Mouse (Mus musculus): ENCODE measurements around the gene Prkcb. TPM values are rescaled to one million over a fixed set of nuclear protein-coding genes. Genes with fewer than 3 reads are reported as not detected.

Gene Prkcb
- total and polyA plus RNA-seq, 2 experiments from 2014 or later = 196 to 307 TPM

- WGBS = 94% methylated on average over 5 of the region's 5 CpGs
- Histone ChIP-seq H3K4me3 (ENCODE audit: low read depth, low read length) (no peak overlapping the region), H3K9me3 (ENCODE audit: low read length) (no peaks in the 10 kb centered on the region), H3K9ac (replicated peaks; ENCODE audit: low read length, poor library complexity, severe bottlenecking) (no peak overlapping the region), H3K27me3 (ENCODE audit: insufficient read depth, low read length) (no peaks in the 10 kb centered on the region), H3K4me2 (ENCODE audit: low read depth, low read length, poor library complexity, severe bottlenecking) (no peak overlapping the region), H3K36me3 (ENCODE audit: insufficient read depth, low read length) (no peaks in the 10 kb centered on the region), H3K27ac (ENCODE audit: low read depth, low read length) (no peak overlapping the region), H3K4me1 (ENCODE audit: insufficient read depth, low read length) (no peaks in the 10 kb centered on the region)
- no peak for TF ChIP-seq CTCF (IDR thresholded peaks at IDR 0.05)
- no peak for DNase-seq (ENCODE audit: low spot score)
- ATAC-seq (ENCODE audit: low FRiP score) = no peak
Observed at GRCm38 (mm10) chr7:122633463-122633862, 344.9 kb downstream of the Prkcb start.

- H3K4me3 ChIP-seq (ENCODE audit: low read depth, low read length) = no peak overlapping the region
- 87% methylated on average over 8 of the region's 8 CpGs for WGBS
- H3K4me2 ChIP-seq (ENCODE audit: low read depth, low read length, poor library complexity, severe bottlenecking) = no peak overlapping the region
- H3K27ac ChIP-seq (ENCODE audit: low read depth, low read length) = no peak overlapping the region
- H3K9ac ChIP-seq (replicated peaks; ENCODE audit: low read length, poor library complexity, severe bottlenecking) = no peak overlapping the region
- H3K9me3 ChIP-seq (ENCODE audit: low read length) = no peaks in the 10 kb centered on the region
- no peaks in the 10 kb centered on the region for H3K36me3 ChIP-seq (ENCODE audit: insufficient read depth, low read length)
- H3K27me3 ChIP-seq (ENCODE audit: insufficient read depth, low read length) = no peaks in the 10 kb centered on the region
- no peaks in the 10 kb centered on the region for H3K4me1 ChIP-seq (ENCODE audit: insufficient read depth, low read length)
- TF ChIP-seq CTCF (IDR thresholded peaks at IDR 0.05) = no peak
- DNase-seq (ENCODE audit: low spot score) (no peak), ATAC-seq (ENCODE audit: low FRiP score) (no peak)
Observed at GRCm38 (mm10) chr7:122643676-122644075, 355.1 kb downstream of the Prkcb start.

GRCm38 (mm10) chr7:122649306-122649705 is 360.8 kb downstream of the Prkcb start:
- Histone ChIP-seq H3K27me3 (ENCODE audit: insufficient read depth, low read length) (no peaks in the 10 kb centered on the region), H3K4me2 (ENCODE audit: low read depth, low read length, poor library complexity, severe bottlenecking) (no peak overlapping the region), H3K4me1 (ENCODE audit: insufficient read depth, low read length) (no peaks in the 10 kb centered on the region), H3K4me3 (ENCODE audit: low read depth, low read length) (no peak overlapping the region), H3K9me3 (ENCODE audit: low read length) (no peaks in the 10 kb centered on the region), H3K27ac (ENCODE audit: low read depth, low read length) (no peak overlapping the region), H3K9ac (replicated peaks; ENCODE audit: low read length, poor library complexity, severe bottlenecking) (no peak overlapping the region), H3K36me3 (ENCODE audit: insufficient read depth, low read length) (no peaks in the 10 kb centered on the region)
- 65% methylated on average over 10 of the region's 10 CpGs for WGBS
- no peak for TF ChIP-seq CTCF (IDR thresholded peaks at IDR 0.05)
- DNase-seq (ENCODE audit: low spot score) (no peak), ATAC-seq (ENCODE audit: low FRiP score) (no peak)

GRCm38 (mm10) chr7:122652523-122652922 is 364.0 kb downstream of the Prkcb start:
- no peak overlapping the region for H3K4me2 ChIP-seq (ENCODE audit: low read depth, low read length, poor library complexity, severe bottlenecking)
- no peaks in the 10 kb centered on the region for H3K9me3 ChIP-seq (ENCODE audit: low read length)
- H3K36me3 ChIP-seq (ENCODE audit: insufficient read depth, low read length) = no peaks in the 10 kb centered on the region
- H3K27ac ChIP-seq (ENCODE audit: low read depth, low read length) = no peak overlapping the region
- H3K27me3 ChIP-seq (ENCODE audit: insufficient read depth, low read length) = no peaks in the 10 kb centered on the region
- no peak overlapping the region for H3K9ac ChIP-seq (replicated peaks; ENCODE audit: low read length, poor library complexity, severe bottlenecking)
- TF ChIP-seq CTCF (IDR thresholded peaks at IDR 0.05) = no peak
- H3K4me1 ChIP-seq (ENCODE audit: insufficient read depth, low read length) = no peaks in the 10 kb centered on the region
- DNase-seq (ENCODE audit: low spot score) (no peak), ATAC-seq (ENCODE audit: low FRiP score) (no peak)
- 88% methylated on average over 3 of the region's 3 CpGs for WGBS
- H3K4me3 ChIP-seq (ENCODE audit: low read depth, low read length) = no peak overlapping the region

- Histone ChIP-seq H3K27ac (ENCODE audit: low read depth, low read length) (no peak overlapping the region), H3K4me1 (ENCODE audit: insufficient read depth, low read length) (no peaks in the 10 kb centered on the region), H3K27me3 (ENCODE audit: insufficient read depth, low read length) (no peaks in the 10 kb centered on the region), H3K9me3 (ENCODE audit: low read length) (no peaks in the 10 kb centered on the region), H3K9ac (replicated peaks; ENCODE audit: low read length, poor library complexity, severe bottlenecking) (no peak overlapping the region), H3K4me2 (ENCODE audit: low read depth, low read length, poor library complexity, severe bottlenecking) (no peak overlapping the region), H3K4me3 (ENCODE audit: low read depth, low read length) (no peak overlapping the region), H3K36me3 (ENCODE audit: insufficient read depth, low read length) (no peaks in the 10 kb centered on the region)
- WGBS = 84% methylated on average over 3 of the region's 3 CpGs
- DNase-seq (ENCODE audit: low spot score) (no peak), ATAC-seq (ENCODE audit: low FRiP score) (no peak)
- TF ChIP-seq CTCF (IDR thresholded peaks at IDR 0.05) = no peak
Observed at GRCm38 (mm10) chr7:122656671-122657070, 368.1 kb downstream of the Prkcb start.

- 93% methylated on average over 5 of the region's 5 CpGs for WGBS
- Histone ChIP-seq H3K4me3 (ENCODE audit: low read depth, low read length) (no peak overlapping the region), H3K36me3 (ENCODE audit: insufficient read depth, low read length) (no peaks in the 10 kb centered on the region), H3K4me2 (ENCODE audit: low read depth, low read length, poor library complexity, severe bottlenecking) (no peak overlapping the region), H3K9ac (replicated peaks; ENCODE audit: low read length, poor library complexity, severe bottlenecking) (no peak overlapping the region), H3K27me3 (ENCODE audit: insufficient read depth, low read length) (no peaks in the 10 kb centered on the region), H3K4me1 (ENCODE audit: insufficient read depth, low read length) (no peaks in the 10 kb centered on the region), H3K9me3 (ENCODE audit: low read length) (no peaks in the 10 kb centered on the region), H3K27ac (ENCODE audit: low read depth, low read length) (no peak overlapping the region)
- DNase-seq (ENCODE audit: low spot score) = no peak
- ATAC-seq (ENCODE audit: low FRiP score) = no peak
- TF ChIP-seq CTCF (IDR thresholded peaks at IDR 0.05) = no peak
Observed at GRCm38 (mm10) chr7:122657423-122658126, 369.0 kb downstream of the Prkcb start.

All from midbrain, postnatal 0 days (tissue).